Mouse (Mus musculus) erythroblast, embryonic 14.5 days (primary cell): ENCODE data around the gene Elmod2. TPM values are rescaled to one million over a fixed set of nuclear protein-coding genes. Genes with fewer than 3 reads are reported as not detected.

Experiments used
- H3K27me3 ChIP-seq: 2 replicates; pipeline ENCODE4 v1.6.1; 2012; ENCODE audit warnings: inconsistent platforms; ENCODE audit not compliant: control insufficient read depth
- H3K36me3 ChIP-seq: 2 replicates; pipeline ENCODE4 v1.6.1; 2012; ENCODE audit warnings: mild to moderate bottlenecking, inconsistent platforms; ENCODE audit not compliant: control insufficient read depth
- H3K4me1 ChIP-seq: 2 replicates; pipeline ENCODE4 v1.6.1; 2012; ENCODE audit warnings: inconsistent platforms; ENCODE audit not compliant: control insufficient read depth
- H3K4me3 ChIP-seq: replicated peaks from 2 replicates; pipeline ENCODE3; 2012; ENCODE audit warnings: moderate library complexity, mild to moderate bottlenecking, inconsistent platforms
- H3K9me3 ChIP-seq: 2 replicates; pipeline ENCODE4 v1.6.1; 2012; ENCODE audit warnings: low read length, inconsistent platforms, mixed read lengths; ENCODE audit not compliant: control insufficient read depth
- GATA1 ChIP-seq: IDR thresholded peaks from 2 replicates; pipeline ENCODE4 v1.6.1; 2012; ENCODE audit warnings: low read length, inconsistent platforms, mixed read lengths
- TAL1 ChIP-seq: IDR thresholded peaks from 3 replicates; pipeline ENCODE4 v1.6.1; 2012; ENCODE audit warnings: low read length, inconsistent platforms, mixed read lengths
- polyA plus RNA-seq: library from polyadenylated mRNA; stranded (reverse); fragments of >175 nt; gene quantifications from 2 replicates; pipeline ENCODE4 v1.2.3, GENCODE M21; 2012

Gene Elmod2
- polyA plus RNA-seq, 1 experiment = 0.02 TPM

DNA sequence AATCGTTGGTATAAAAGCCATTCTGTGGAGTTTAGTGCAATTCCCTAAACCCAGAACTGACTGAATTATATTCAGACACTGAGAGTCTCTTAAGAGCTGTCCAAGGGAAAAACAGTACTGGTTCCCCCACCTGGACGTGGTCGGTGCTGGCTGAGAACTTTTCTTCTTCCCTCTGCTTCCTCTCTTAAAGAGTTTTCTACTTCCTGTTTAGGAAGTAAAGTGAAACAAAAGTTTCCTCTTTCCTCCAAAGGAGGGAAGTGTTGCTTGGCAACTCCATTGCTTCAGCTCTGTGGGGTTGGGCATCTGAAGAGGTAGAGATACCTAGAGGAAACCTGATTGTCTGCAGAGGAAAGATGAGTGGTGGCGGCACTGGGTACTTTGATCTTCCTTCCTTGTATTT, 34.9 kb downstream of the Elmod2 start:
- no peaks in the 10 kb centered on the region for H3K9me3 ChIP-seq
- no peaks in the 10 kb centered on the region for H3K27me3 ChIP-seq
- TF ChIP-seq TAL1 (no peak), GATA1 (no peak)
- H3K4me1 ChIP-seq = no peaks in the 10 kb centered on the region
- H3K36me3 ChIP-seq = no peaks in the 10 kb centered on the region
- no peak overlapping the region for H3K4me3 ChIP-seq

DNA sequence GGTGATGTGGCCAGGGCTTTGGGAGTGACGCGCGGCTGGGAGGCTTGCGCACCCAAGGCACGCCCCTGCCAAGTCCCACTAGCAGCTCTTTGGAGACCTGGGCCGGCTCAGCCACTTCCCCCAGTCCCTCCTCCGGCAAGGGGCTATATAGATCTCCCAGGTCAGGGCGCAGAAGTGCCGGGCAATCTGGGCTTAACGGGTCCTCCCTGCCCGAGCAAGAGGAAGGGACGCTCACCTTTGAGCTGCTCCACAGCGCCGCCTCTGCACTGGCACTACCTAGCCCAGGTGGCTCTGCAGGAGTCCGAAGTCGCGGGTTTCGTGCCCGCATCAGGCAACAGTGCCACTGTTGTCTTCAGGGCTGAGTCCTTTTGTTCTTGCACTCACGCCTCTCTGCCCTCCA, 42.1 kb downstream of the Elmod2 start, which contains the start of gene Ucp1:
Ucp1 (plus strand) TSS at position 177 of the 400 bp plus-strand sequence.
- H3K36me3 ChIP-seq = no peaks in the 10 kb centered on the region
- peaks cover 19% of the 10 kb centered on the region for H3K27me3 ChIP-seq
- H3K9me3 ChIP-seq = no peaks in the 10 kb centered on the region
- H3K4me1 ChIP-seq = no peaks in the 10 kb centered on the region
- no peak for TF ChIP-seq GATA1
- no peak for TF ChIP-seq TAL1
- no peak within 1 kb of the TSS for H3K4me3 ChIP-seq

DNA sequence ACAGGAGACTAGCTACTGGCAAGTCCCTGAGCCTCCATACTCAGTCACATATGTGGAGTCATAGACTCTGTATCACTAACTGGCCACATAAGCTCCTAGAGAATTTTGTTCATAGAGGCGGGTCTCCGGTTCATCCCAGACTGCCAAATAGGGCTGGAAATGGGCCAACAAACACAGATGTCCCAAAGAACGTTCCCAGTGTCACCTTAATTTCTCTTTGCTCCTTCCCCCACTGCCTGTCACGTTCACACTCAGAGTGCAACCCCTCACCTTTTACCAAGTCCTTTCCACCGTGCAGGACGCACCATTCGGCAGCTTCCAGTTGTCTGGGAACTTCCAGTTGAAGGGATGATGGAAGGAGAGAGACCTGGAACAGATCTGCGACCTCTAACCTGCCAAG, 46.9 kb downstream of the Elmod2 start:
- TF ChIP-seq TAL1 (no peak), GATA1 (no peak)
- Histone ChIP-seq H3K36me3 (no peaks in the 10 kb centered on the region), H3K9me3 (no peaks in the 10 kb centered on the region), H3K4me3 (no peak overlapping the region), H3K4me1 (no peaks in the 10 kb centered on the region), H3K27me3 (peaks cover 13% of the 10 kb centered on the region)

DNA sequence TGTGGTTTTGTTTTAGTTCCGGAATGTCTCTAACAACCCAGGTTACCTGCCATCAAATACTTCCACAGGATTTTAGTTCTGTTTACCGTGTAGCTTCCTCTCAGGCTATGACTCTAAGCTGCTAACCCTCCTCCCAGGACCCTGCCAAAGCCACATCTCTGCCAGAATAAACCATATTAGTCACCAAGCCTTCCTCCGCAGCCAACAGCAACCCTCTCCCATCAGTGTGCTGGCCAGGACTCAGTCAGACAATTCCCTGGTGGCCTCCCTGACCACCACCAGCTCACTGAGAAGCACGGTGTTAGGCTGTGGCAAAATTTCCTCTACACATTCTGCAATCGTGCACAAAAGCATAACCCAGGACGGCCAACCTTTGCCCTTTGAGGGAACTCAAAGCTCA, 53.9 kb downstream of the Elmod2 start:
- Histone ChIP-seq H3K4me1 (no peaks in the 10 kb centered on the region), H3K27me3 (no peaks in the 10 kb centered on the region), H3K4me3 (no peak overlapping the region), H3K9me3 (no peaks in the 10 kb centered on the region), H3K36me3 (no peaks in the 10 kb centered on the region)
- TF ChIP-seq GATA1 = no peak
- TF ChIP-seq TAL1 = no peak

DNA sequence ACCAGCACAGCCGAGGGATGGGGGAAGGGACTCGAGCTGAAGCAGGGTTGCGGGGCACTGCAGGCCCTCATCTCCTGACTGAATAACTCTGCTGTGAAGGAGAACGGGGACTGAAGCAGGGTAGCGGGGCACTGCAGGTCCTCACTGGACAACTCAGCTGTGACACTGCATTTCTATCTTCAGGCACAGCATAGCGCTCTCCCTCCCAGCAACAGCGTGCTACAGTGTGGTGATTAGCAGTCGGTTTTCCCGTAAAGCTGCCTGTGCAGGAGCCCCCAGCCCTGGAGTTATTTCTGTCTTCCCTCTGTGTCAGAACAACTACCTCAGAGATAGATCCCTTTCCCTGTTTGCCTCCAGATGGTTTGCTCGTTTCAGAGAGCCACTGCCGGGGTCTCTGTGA, 57.8 kb downstream of the Elmod2 start:
- Histone ChIP-seq H3K4me1 (no peaks in the 10 kb centered on the region), H3K9me3 (no peaks in the 10 kb centered on the region), H3K36me3 (no peaks in the 10 kb centered on the region; the same call in 1 of the 2 replicates), H3K4me3 (no peak overlapping the region), H3K27me3 (no peaks in the 10 kb centered on the region)
- TF ChIP-seq GATA1 (no peak), TAL1 (no peak)

DNA sequence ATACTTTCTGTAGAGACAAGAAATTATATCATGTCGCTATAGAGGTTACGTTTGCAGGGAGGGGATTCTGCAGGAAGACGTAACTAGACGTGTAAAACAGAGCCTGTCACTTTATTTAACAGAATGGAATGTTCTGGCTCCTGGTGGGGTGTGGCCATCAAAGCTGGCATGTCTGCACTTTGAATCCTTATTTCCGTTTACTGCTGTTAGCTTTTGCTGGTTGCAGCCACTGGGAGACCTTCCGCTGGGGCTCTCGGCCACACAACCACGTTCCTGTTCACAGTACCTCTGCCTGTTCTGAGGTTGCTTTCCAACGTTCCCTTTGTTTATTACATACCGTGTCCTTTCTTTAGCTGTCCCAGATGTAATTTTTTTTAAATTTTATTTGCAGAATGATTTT, 59.8 kb downstream of the Elmod2 start:
- TF ChIP-seq TAL1 (no peak), GATA1 (no peak)
- Histone ChIP-seq H3K4me3 (no peak overlapping the region), H3K27me3 (no peaks in the 10 kb centered on the region), H3K4me1 (no peaks in the 10 kb centered on the region), H3K36me3 (no peaks in the 10 kb centered on the region; the same call in 1 of the 2 replicates), H3K9me3 (no peaks in the 10 kb centered on the region)

DNA sequence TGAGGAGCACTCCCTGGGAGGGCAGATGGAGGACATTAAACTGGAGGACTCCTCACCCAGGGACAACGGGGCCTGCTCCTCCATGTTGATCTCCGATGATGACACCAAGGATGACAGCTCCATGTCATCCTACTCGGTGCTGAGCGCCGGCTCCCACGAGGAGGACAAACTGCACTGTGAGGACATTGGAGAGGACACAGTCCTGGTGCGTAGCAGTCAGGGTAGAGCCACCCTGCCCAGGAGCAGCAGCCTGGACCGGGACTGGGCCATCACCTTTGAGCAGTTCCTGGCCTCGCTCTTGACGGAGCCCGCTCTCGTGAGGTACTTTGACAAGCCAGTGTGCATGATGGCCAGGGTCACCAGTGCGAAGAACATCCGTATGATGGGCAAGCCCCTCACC, 61.1 kb downstream of the Elmod2 start:
- Histone ChIP-seq H3K36me3 (no peaks in the 10 kb centered on the region; the same call in 1 of the 2 replicates), H3K27me3 (no peaks in the 10 kb centered on the region), H3K9me3 (no peaks in the 10 kb centered on the region), H3K4me1 (no peaks in the 10 kb centered on the region), H3K4me3 (no peak overlapping the region)
- TF ChIP-seq GATA1 (no peak), TAL1 (no peak)

Other genes with a start within 250 kb of the Elmod2 start
- not detected in 2 replicates for gene Tbc1d9, start 167.1 kb downstream of the Elmod2 start, polyA plus RNA-seq
- 0.04 TPM in 1 of 2 replicates, not detected in the other for gene Gm10645, start 166.3 kb downstream of the Elmod2 start, polyA plus RNA-seq
- not detected in 2 replicates for gene Ucp1, start 42.1 kb downstream of the Elmod2 start, polyA plus RNA-seq
- gene Mgat4d, start 16.0 kb upstream of the Elmod2 start, polyA plus RNA-seq = not detected in 2 replicates
- gene Clgn, start 57.4 kb upstream of the Elmod2 start, polyA plus RNA-seq = not detected in 2 replicates
- 0.48 and 0.70 TPM in 2 replicates for gene Scoc, start 125.9 kb upstream of the Elmod2 start, polyA plus RNA-seq
- not detected in 2 replicates for gene Olfr370, start 203.3 kb upstream of the Elmod2 start, polyA plus RNA-seq
- 76.6 and 87.5 TPM in 2 replicates for gene Ndufb7, start 234.2 kb upstream of the Elmod2 start, polyA plus RNA-seq